Mouse (Mus musculus): ENCODE results near the gene Pklr.

Pklr gene

DNA sequence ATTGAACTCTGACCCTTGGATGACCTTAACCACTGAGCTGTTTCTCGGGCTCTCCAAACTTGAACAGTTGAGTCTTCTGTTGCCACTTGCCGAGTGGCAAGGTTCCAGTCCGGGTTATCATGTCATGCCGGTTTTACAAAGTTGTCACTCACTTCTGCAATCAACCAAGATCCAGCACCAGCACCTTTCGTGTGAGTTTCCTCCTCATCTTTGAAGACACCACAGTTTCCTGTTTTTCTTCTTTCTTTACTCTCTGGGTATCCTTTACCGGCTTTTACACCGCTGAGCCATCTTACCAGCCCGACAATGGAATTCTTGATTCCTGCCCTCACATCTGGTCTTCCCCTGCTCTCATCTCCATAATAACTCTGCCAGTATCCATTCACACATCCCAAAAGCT, 54.5 kb downstream of the Pklr start:
- DNase-seq (ENCODE audit: extremely low read depth, insufficient read length, low spot score): no peak

DNA sequence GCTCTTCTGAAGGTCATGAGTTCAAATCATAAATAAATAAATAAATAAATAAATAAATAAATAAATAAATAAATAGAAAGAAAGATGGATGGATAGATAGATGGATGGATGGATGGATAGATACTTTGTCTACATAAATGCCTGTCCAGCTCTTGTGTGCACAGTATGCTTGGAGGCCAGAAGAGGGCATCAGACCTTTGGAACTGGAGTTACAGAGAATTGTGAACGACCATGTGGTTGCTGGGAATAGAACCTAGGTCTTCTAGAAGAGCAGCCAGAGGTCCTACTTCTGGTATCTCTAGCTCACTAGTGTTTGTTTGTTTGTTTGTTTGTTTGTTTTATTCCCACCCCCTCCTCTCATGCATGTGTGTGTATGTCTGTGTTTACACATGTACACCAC, 57.4 kb downstream of the Pklr start:
- DNase-seq (ENCODE audit: extremely low read depth, insufficient read length, low spot score): no peak

DNA sequence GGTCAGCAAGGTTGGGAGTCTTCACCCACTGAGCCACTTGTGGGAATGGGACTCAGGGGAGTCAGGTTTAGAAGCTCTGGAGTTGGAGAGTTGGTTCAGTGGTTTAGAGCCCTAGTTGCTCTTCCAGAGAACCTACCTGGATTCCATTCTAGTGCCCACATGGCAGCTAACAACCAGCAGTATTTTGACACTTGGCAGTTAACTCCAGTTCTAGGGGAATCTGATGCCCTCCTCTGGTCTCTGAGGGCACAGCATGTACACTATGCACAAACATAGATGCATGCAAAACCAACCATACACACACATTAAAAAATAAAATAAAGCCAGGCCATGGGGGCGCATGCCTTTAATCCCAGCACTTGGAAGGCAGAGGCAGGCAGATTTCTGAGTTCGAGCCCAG, 57.9 kb downstream of the Pklr start:
- DNase-seq (ENCODE audit: extremely low read depth, insufficient read length, low spot score): no peak

Measured in 3134 (cell line).